ENCODE assay signal across 16 mouse cellular contexts in genomic region chr14:57282591-57282990, GRCm38 (mm10).
"Had no signal": no experiment of that assay in that cellular context is flagged by ENCODE, and none has a peak within 500 bp of the region (broad histone marks: within the 10 kb centered on the region; RNA-seq: fewer than 3 reads in every experiment).

No protein-coding gene starts in this region.

- H3K4me3 ChIP-seq: liver, embryonic 13.5 days; liver, embryonic 15.5 days; lung, embryonic 15.5 days; megakaryocyte, embryonic 14.5 days; neural tube, embryonic 12.5 days had no signal

- ATAC-seq: liver, postnatal 0 days; lung, postnatal 0 days had no signal

- H3K4me2 ChIP-seq: liver, embryonic 11.5 days; liver, embryonic 13.5 days; liver, embryonic 15.5 days; lung, embryonic 15.5 days; neural tube, embryonic 12.5 days had no signal

- H3K4me1 ChIP-seq: liver, embryonic 13.5 days; liver, embryonic 15.5 days; lung, embryonic 15.5 days; megakaryocyte, embryonic 14.5 days; neural tube, embryonic 12.5 days had no signal

- H3K27ac ChIP-seq: liver, embryonic 13.5 days; liver, embryonic 15.5 days; lung, embryonic 15.5 days; macrophage; neural tube, embryonic 12.5 days had no signal

- DNase-seq: liver, embryonic 13.5 days; liver, postnatal 0 days; lung, adult 2 months; lung, postnatal 14 days; lung, postnatal 36 days; right cerebral cortex, postnatal 14 days; thymus, adult 18-20 months; thymus, postnatal 14 days; thymus, postnatal 4 days had no signal

- H3K36me3 ChIP-seq: liver, embryonic 13.5 days; liver, embryonic 15.5 days; lung, embryonic 15.5 days; neural tube, embryonic 12.5 days had no signal

- H3K9me3 ChIP-seq: liver, embryonic 13.5 days; liver, embryonic 15.5 days; lung, embryonic 15.5 days; megakaryocyte, embryonic 14.5 days; neural tube, embryonic 12.5 days had no signal

- H3K9ac ChIP-seq: liver, embryonic 13.5 days; liver, embryonic 15.5 days; liver, postnatal 0 days; lung, embryonic 15.5 days; neural tube, embryonic 12.5 days had no signal

- H3K27me3 ChIP-seq: liver, embryonic 13.5 days; liver, embryonic 15.5 days; lung, embryonic 15.5 days; megakaryocyte, embryonic 14.5 days; neural tube, embryonic 12.5 days had no signal
